Mouse (Mus musculus): Measurements from ENCODE around the gene Ythdc1. TPM values are rescaled to one million over a fixed set of nuclear protein-coding genes. Genes with fewer than 3 reads are reported as not detected.
A peak's percentile ranks its signal among the peaks of the same experiment; 100 is the strongest.

Gene Ythdc1
- polyA plus RNA-seq (2014; fragmentation: Nextera tagmentation; extraction: Ambion mirVana): 40.1 and 40.2 TPM in 2 replicates

DNA sequence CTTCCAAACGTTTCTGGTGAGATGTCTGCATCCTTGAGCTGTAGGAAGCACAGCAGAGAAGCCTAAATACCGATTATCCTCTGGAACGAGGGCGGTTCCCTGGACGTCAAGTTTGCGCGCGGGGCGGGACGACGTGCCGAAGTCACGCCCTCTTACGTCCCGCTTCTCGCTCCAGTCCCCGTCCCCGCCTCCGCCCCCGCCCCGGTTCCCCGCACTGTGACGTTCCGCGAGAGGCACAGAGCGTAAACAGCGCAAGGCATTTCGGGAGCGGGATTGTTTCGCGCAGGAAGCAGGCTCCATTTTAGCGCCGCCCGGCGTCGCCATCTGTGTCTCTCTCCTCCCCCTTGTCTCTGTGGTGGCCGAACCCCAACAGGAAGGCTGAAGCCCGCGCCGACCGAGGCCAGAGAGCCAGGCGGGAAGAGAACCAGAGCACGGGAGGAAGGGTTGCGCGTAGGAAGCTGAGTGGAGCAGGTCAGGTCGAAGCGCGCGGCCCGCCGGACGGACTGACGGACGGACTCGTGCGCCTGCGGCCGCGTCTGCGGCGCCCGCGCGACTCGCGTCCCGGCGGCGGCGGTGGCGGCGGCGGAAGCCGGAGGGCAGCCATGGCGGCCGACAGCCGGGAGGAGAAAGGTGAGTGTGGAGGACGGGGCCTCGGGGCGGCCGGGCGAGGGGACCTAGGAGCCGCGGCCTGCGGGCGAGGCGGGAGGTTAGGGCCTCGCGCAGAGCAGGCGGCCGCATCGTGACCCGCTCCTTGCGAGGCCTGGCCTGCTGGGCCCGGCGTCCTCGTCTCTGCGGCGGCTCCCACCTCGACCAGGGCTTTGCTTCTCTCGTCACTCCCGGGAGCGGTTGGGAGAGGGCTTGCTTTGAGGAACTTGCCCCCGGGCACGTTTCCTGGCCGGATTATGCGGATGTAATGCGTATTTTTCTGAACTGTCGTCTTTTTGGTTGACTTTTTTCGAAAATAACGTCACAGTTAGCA lies at the start of gene Ythdc1:
Ythdc1 (plus strand) TSS at position 260 of the 979 bp plus-strand sequence.
- Histone ChIP-seq H3K36me3 (replicated peaks; ENCODE audit: control insufficient read depth, insufficient read depth) (no peaks in the 10 kb centered on the region), H3K27me3 (ENCODE audit: control insufficient read depth, insufficient read depth, low read length) (no peaks in the 10 kb centered on the region), H3K4me1 (replicated peaks; ENCODE audit: control insufficient read depth, insufficient read depth, low read length) (peaks cover 27% of the 10 kb centered on the region), H3K27ac (peak within 1 kb of the TSS; percentile 100), H3K9me3 (ENCODE audit: control insufficient read depth, low read length) (no peaks in the 10 kb centered on the region), H3K4me2 (replicated peaks) (peak within 1 kb of the TSS; percentile 58), H3K4me3 (replicated peaks; ENCODE audit: low read length) (peak within 1 kb of the TSS; percentile 85), H3K9ac (peak within 1 kb of the TSS; percentile 96)
- ATAC-seq (ENCODE audit: low FRiP score) (peak; percentile 100), DNase-seq (ENCODE audit: low spot score) (peak; percentile 95)
- WGBS: under 1% methylated on average over 105 of the region's 111 CpGs

DNA sequence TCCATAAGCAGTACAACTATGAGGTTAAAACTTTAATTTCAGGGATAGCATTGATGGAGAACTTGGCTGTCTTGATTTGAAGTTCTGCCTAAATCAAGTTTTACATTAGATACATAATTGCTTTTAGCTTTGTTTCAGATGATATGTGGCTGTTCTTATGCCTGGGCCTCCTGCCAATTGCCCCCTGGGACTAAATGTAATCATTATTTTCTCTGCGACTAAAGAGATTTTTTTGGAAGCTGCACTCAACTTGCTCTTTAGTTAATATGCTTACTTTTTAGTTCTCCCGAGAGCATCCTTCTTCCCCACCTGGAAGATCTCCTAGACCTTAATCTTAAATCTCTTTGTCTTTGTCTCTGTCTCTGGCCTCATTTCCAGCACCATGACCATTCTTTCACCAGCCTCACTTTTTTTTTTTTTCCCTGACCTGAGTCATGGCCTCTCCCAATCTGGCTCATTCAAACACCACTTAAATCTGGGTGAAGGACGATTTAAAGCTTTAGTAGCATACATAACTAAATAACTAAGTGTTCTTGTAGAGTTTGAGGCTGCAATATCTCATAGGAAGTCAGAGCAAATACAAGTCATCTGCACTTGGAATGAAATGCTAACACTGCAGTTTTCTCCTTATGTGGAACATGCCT lies 34.9 kb upstream of the Ythdc1 start:
- no peak overlapping the region for H3K27ac ChIP-seq
- DNase-seq (ENCODE audit: low spot score) (no peak), ATAC-seq (ENCODE audit: low FRiP score) (no peak)
- 59% methylated on average over 3 of the region's 3 CpGs for WGBS
- H3K4me1 ChIP-seq (replicated peaks; ENCODE audit: control insufficient read depth, insufficient read depth, low read length): no peaks in the 10 kb centered on the region
- H3K4me2 ChIP-seq (replicated peaks): no peak overlapping the region
- H3K4me3 ChIP-seq (replicated peaks; ENCODE audit: low read length): no peak overlapping the region
- no peaks in the 10 kb centered on the region for H3K27me3 ChIP-seq (ENCODE audit: control insufficient read depth, insufficient read depth, low read length)
- H3K9ac ChIP-seq: no peak overlapping the region
- no peaks in the 10 kb centered on the region for H3K36me3 ChIP-seq (replicated peaks; ENCODE audit: control insufficient read depth, insufficient read depth)
- no peaks in the 10 kb centered on the region for H3K9me3 ChIP-seq (ENCODE audit: control insufficient read depth, low read length)

- no peak overlapping the region for H3K4me3 ChIP-seq (replicated peaks; ENCODE audit: low read length)
- H3K9ac ChIP-seq: no peak overlapping the region
- no peaks in the 10 kb centered on the region for H3K9me3 ChIP-seq (ENCODE audit: control insufficient read depth, low read length)
- no peaks in the 10 kb centered on the region for H3K36me3 ChIP-seq (replicated peaks; ENCODE audit: control insufficient read depth, insufficient read depth)
- H3K4me2 ChIP-seq (replicated peaks): no peak overlapping the region
- DNase-seq (ENCODE audit: low spot score) (no peak), ATAC-seq (ENCODE audit: low FRiP score) (no peak)
- no peak overlapping the region for H3K27ac ChIP-seq
- H3K27me3 ChIP-seq (ENCODE audit: control insufficient read depth, insufficient read depth, low read length): no peaks in the 10 kb centered on the region
- no peaks in the 10 kb centered on the region for H3K4me1 ChIP-seq (replicated peaks; ENCODE audit: control insufficient read depth, insufficient read depth, low read length)
These were observed 33.0 kb upstream of the Ythdc1 start for GRCm38 (mm10) chr5:86771010-86771409.

GRCm38 (mm10) chr5:86776941-86777340 lies 27.1 kb upstream of the Ythdc1 start:
- 91% methylated on average over 5 of the region's 5 CpGs for WGBS
- H3K27me3 ChIP-seq (ENCODE audit: control insufficient read depth, insufficient read depth, low read length): no peaks in the 10 kb centered on the region
- no peak overlapping the region for H3K27ac ChIP-seq
- no peaks in the 10 kb centered on the region for H3K4me1 ChIP-seq (replicated peaks; ENCODE audit: control insufficient read depth, insufficient read depth, low read length)
- H3K36me3 ChIP-seq (replicated peaks; ENCODE audit: control insufficient read depth, insufficient read depth): no peaks in the 10 kb centered on the region
- DNase-seq (ENCODE audit: low spot score) (no peak), ATAC-seq (ENCODE audit: low FRiP score) (no peak)
- no peak overlapping the region for H3K9ac ChIP-seq
- H3K9me3 ChIP-seq (ENCODE audit: control insufficient read depth, low read length): no peaks in the 10 kb centered on the region; the same call in 1 of the 2 replicates
- H3K4me3 ChIP-seq (replicated peaks; ENCODE audit: low read length): no peak overlapping the region
- no peak overlapping the region for H3K4me2 ChIP-seq (replicated peaks)

DNA sequence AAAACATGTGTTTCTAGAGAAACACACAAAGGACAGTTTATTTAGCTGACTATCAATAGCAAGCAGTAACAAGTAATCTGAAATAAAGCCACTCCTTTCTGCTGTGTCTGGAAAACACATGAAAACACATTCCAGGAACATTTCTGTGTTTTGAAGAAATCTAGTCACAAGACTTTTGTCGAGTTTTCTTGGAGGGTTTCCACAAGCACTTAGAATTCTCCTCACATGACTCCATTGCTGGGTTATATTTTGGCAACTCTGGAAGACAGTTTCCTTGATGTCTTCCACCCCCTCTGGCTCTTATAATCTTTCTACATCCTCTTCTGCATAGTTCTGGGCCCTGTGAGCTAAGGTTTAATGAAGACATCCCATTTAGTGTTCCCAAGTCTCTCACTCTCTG lies 25.6 kb upstream of the Ythdc1 start:
- Histone ChIP-seq H3K27me3 (ENCODE audit: control insufficient read depth, insufficient read depth, low read length) (no peaks in the 10 kb centered on the region), H3K9me3 (ENCODE audit: control insufficient read depth, low read length) (no peaks in the 10 kb centered on the region; the same call in 1 of the 2 replicates), H3K9ac (no peak overlapping the region), H3K27ac (no peak overlapping the region), H3K36me3 (replicated peaks; ENCODE audit: control insufficient read depth, insufficient read depth) (no peaks in the 10 kb centered on the region), H3K4me1 (replicated peaks; ENCODE audit: control insufficient read depth, insufficient read depth, low read length) (no peaks in the 10 kb centered on the region), H3K4me3 (replicated peaks; ENCODE audit: low read length) (no peak overlapping the region), H3K4me2 (replicated peaks) (no peak overlapping the region)
- ATAC-seq (ENCODE audit: low FRiP score) (no peak), DNase-seq (ENCODE audit: low spot score) (no peak)
- 87% methylated on average over 1 of the region's 1 CpGs for WGBS

- H3K27me3 ChIP-seq (ENCODE audit: control insufficient read depth, insufficient read depth, low read length): no peaks in the 10 kb centered on the region
- DNase-seq (ENCODE audit: low spot score) (no peak), ATAC-seq (ENCODE audit: low FRiP score) (no peak)
- no peaks in the 10 kb centered on the region; the same call in 1 of the 2 replicates for H3K9me3 ChIP-seq (ENCODE audit: control insufficient read depth, low read length)
- H3K4me1 ChIP-seq (replicated peaks; ENCODE audit: control insufficient read depth, insufficient read depth, low read length): no peaks in the 10 kb centered on the region
- H3K9ac ChIP-seq: no peak overlapping the region
- no peak overlapping the region for H3K4me3 ChIP-seq (replicated peaks; ENCODE audit: low read length)
- H3K36me3 ChIP-seq (replicated peaks; ENCODE audit: control insufficient read depth, insufficient read depth): no peaks in the 10 kb centered on the region
- WGBS: 52% methylated on average over 8 of the region's 8 CpGs
- no peak overlapping the region for H3K27ac ChIP-seq
- H3K4me2 ChIP-seq (replicated peaks): no peak overlapping the region
These were observed 21.0 kb upstream of the Ythdc1 start for GRCm38 (mm10) chr5:86783059-86783458.

DNA sequence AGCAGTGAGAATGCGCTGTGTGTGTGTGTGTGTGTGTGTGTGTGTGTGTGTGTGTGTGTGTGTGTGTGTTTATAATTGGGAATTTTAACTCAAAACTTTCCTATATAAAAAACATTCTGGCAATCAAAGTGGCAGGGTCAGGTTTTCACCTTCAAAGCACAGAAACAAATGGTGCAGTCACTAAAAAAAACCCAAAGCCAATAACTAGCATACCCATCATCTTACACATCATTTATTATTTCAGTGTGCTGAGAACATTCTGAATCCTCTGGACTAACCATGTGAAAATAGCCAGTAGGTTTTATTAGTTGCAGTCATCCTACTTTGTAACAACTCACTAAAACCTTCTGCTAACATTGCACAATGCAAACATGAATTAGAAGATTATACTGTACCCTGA lies 19.8 kb upstream of the Ythdc1 start:
- H3K9me3 ChIP-seq (ENCODE audit: control insufficient read depth, low read length): no peaks in the 10 kb centered on the region
- WGBS: 85% methylated on average over 1 of the region's 1 CpGs
- H3K27me3 ChIP-seq (ENCODE audit: control insufficient read depth, insufficient read depth, low read length): no peaks in the 10 kb centered on the region
- H3K4me2 ChIP-seq (replicated peaks): no peak overlapping the region
- no peaks in the 10 kb centered on the region for H3K36me3 ChIP-seq (replicated peaks; ENCODE audit: control insufficient read depth, insufficient read depth)
- H3K27ac ChIP-seq: no peak overlapping the region
- no peak overlapping the region for H3K4me3 ChIP-seq (replicated peaks; ENCODE audit: low read length)
- H3K4me1 ChIP-seq (replicated peaks; ENCODE audit: control insufficient read depth, insufficient read depth, low read length): no peaks in the 10 kb centered on the region
- ATAC-seq (ENCODE audit: low FRiP score) (no peak), DNase-seq (ENCODE audit: low spot score) (no peak)
- H3K9ac ChIP-seq: no peak overlapping the region

DNA sequence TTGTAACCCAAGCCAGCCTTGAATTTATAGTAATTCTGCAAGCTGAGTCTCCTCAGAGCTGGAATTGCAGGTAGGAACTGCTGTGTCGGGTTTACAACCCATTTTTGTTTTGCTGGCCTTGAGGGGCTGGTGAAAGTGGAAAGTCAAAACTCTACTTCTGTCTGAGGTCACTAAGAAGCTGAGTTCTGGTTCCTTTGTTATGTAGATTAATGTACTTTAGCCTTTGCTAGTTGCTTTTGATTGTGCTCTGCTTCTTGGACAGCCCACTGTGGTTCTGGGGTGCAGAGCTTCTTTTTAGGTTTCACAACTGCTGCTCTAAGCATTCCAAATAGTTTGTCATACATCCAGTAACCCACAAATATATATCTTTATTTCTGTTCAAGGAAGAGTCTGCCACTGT lies 17.2 kb upstream of the Ythdc1 start:
- H3K4me2 ChIP-seq (replicated peaks): no peak overlapping the region
- WGBS: 36% methylated on average over 1 of the region's 1 CpGs
- ATAC-seq (ENCODE audit: low FRiP score): no peak

GRCm38 (mm10) chr5:86789954-86790353 lies 14.1 kb upstream of the Ythdc1 start:
- H3K36me3 ChIP-seq (replicated peaks; ENCODE audit: control insufficient read depth, insufficient read depth): no peaks in the 10 kb centered on the region
- no peak overlapping the region for H3K4me2 ChIP-seq (replicated peaks)
- H3K9ac ChIP-seq: no peak overlapping the region
- H3K4me1 ChIP-seq (replicated peaks; ENCODE audit: control insufficient read depth, insufficient read depth, low read length): no peaks in the 10 kb centered on the region
- no peak for DNase-seq (ENCODE audit: low spot score)
- 74% methylated on average over 2 of the region's 2 CpGs for WGBS
- no peaks in the 10 kb centered on the region for H3K27me3 ChIP-seq (ENCODE audit: control insufficient read depth, insufficient read depth, low read length)
- H3K27ac ChIP-seq: no peak overlapping the region
- no peaks in the 10 kb centered on the region for H3K9me3 ChIP-seq (ENCODE audit: control insufficient read depth, low read length)
- ATAC-seq (ENCODE audit: low FRiP score): no peak
- no peak overlapping the region for H3K4me3 ChIP-seq (replicated peaks; ENCODE audit: low read length)

More for the DNA sequence above, 17.2 kb upstream of the Ythdc1 start:
- Histone ChIP-seq H3K36me3 (replicated peaks; ENCODE audit: control insufficient read depth, insufficient read depth) (no peaks in the 10 kb centered on the region), H3K4me1 (replicated peaks; ENCODE audit: control insufficient read depth, insufficient read depth, low read length) (no peaks in the 10 kb centered on the region), H3K9me3 (ENCODE audit: control insufficient read depth, low read length) (no peaks in the 10 kb centered on the region), H3K27ac (no peak overlapping the region), H3K4me3 (replicated peaks; ENCODE audit: low read length) (no peak overlapping the region), H3K27me3 (ENCODE audit: control insufficient read depth, insufficient read depth, low read length) (no peaks in the 10 kb centered on the region), H3K9ac (no peak overlapping the region)
- DNase-seq (ENCODE audit: low spot score): no peak

All from hindbrain, embryonic 14.5 days (tissue).